Mouse (Mus musculus) heart, embryonic 15.5 days (tissue): ENCODE measurements around the gene Bag3. TPM values are rescaled to one million over a fixed set of nuclear protein-coding genes. Genes with fewer than 3 reads are reported as not detected.

Source experiments
- ATAC-seq: fragments of 200-750 bp; cut with Nextera tagmentation; replicated peaks from 2 replicates; pipeline ENCODE4 v1.8.0; 2017; ENCODE audit warnings: low read depth, moderate TSS enrichment; ENCODE audit not compliant: insufficient number of reproducible peaks, insufficient read depth, low FRiP score
- H3K27ac ChIP-seq: fragments of 300-500 bp; sonication (generic); 2 replicates; pipeline ENCODE4 v1.5.1; 2015; ENCODE audit warnings: mild to moderate bottlenecking, inconsistent platforms
- H3K27me3 ChIP-seq: fragments of 300-500 bp; sonication (generic); 2 replicates; pipeline ENCODE4 v1.6.1; 2015; ENCODE audit warnings: inconsistent platforms
- H3K36me3 ChIP-seq: fragments of 300-500 bp; sonication (generic); 2 replicates; pipeline ENCODE4 v1.6.1; 2015; ENCODE audit warnings: mild to moderate bottlenecking, inconsistent platforms
- H3K4me1 ChIP-seq: fragments of 300-500 bp; sonication (generic); replicated peaks from 2 replicates; pipeline ENCODE4 v1.6.1; 2015; ENCODE audit warnings: inconsistent platforms
- H3K4me2 ChIP-seq: fragments of 300-500 bp; sonication (generic); 2 replicates; pipeline ENCODE4 v1.6.1; 2015; ENCODE audit warnings: inconsistent platforms, mild to moderate bottlenecking, moderate library complexity
- H3K4me3 ChIP-seq: fragments of 300-500 bp; sonication (generic); 2 replicates; pipeline ENCODE4 v1.5.1; 2015; ENCODE audit warnings: mild to moderate bottlenecking, inconsistent platforms
- H3K9ac ChIP-seq: fragments of 300-500 bp; sonication (generic); 2 replicates; pipeline ENCODE4 v1.6.1; 2015; ENCODE audit warnings: mild to moderate bottlenecking, inconsistent platforms
- H3K9me3 ChIP-seq: fragments of 300-500 bp; sonication (generic); replicated peaks from 2 replicates; pipeline ENCODE4 v1.6.1; 2016; ENCODE audit warnings: inconsistent platforms
- WGBS: fragments of 180-500 bp; shearing (Covaris S2); methylation state at CpG from one replicate; pipeline ENCODE4 v1.1.7; 2015; ENCODE audit warnings: mixed read lengths; 5-methylcytosine and 5-hydroxymethylcytosine counted together
- polyA plus RNA-seq: library from polyadenylated mRNA; unstranded; fragments of >200 nt; fragmentation: Nextera tagmentation; extraction: Ambion mirVana; gene quantifications from 2 replicates; pipeline ENCODE4 v1.2.1, GENCODE M21; 2015

Gene Bag3
- polyA plus RNA-seq = 26.1 and 29.0 TPM in 2 replicates

DNA sequence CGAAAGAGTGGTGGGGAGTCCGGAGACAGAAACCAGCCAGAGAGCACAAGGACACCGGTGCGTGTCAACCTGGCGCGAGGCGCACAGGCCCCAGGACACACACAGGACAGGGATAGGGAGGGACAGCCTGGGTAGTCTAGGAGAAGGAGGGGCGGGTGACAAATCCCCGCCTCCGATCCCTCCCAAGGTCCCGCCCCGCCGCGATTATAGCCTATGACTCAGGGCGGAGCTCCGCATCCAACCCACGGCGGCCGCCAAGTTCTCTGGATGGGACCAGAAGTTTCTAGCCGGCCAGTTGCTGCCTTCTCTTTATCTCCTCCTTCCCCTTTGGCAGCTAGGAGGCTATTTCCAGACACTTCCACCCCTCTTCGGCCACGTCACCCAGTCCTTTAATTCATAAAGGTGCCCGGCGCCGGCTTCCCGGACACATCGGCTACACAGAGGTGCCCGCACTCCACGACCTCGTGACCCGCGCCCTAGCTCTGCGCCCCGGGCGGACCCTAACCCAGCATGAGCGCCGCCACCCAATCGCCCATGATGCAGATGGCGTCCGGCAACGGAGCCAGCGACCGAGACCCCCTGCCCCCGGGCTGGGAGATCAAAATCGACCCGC lies at the start of gene Bag3:
TSS of gene Bag3 (plus strand) at position 268 of the 613 bp plus-strand sequence.
- Histone ChIP-seq H3K9ac (peak within 1 kb of the TSS; percentile 97), H3K27me3 (no peaks in the 10 kb centered on the region), H3K4me1 (peaks cover 41% of the 10 kb centered on the region), H3K27ac (peak within 1 kb of the TSS; percentile 99), H3K9me3 (no peaks in the 10 kb centered on the region), H3K4me2 (peak within 1 kb of the TSS; percentile 84), H3K36me3 (no peaks in the 10 kb centered on the region), H3K4me3 (peak within 1 kb of the TSS; percentile 81)
- ATAC-seq = peak; percentile 96
- under 1% methylated on average over 44 of the region's 46 CpGs for WGBS

DNA sequence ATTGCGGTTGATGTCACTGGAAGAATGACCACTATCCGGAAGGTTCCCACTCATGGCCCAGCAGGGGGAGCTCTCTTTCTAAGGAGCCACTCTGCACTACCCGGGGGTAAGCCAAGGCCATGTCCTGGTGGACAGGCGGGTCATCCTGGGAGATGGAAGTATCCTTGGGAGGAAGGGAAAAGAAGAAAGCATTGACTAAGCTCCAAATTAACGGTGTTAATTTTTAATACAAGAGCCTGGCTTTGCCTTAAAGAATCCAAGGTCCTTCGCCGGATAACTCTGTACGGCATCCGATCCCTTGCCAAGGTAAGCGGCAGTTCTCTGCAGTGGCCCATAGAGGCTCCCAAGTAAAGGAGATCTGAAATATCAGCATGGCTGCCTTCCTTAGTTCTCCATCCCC lies 49.1 kb upstream of the Bag3 start:
- Histone ChIP-seq H3K9me3 (no peaks in the 10 kb centered on the region), H3K27ac (no peak overlapping the region), H3K4me1 (no peaks in the 10 kb centered on the region), H3K4me2 (peak overlapping the region; percentile 51), H3K4me3 (peak overlapping the region; percentile 27; the same call in 1 of the 2 replicates), H3K36me3 (no peaks in the 10 kb centered on the region), H3K27me3 (no peaks in the 10 kb centered on the region), H3K9ac (no peak overlapping the region)
- WGBS = 36% methylated on average over 10 of the region's 10 CpGs
- ATAC-seq = peak; percentile 67; the same call in 1 of the 2 replicates

DNA sequence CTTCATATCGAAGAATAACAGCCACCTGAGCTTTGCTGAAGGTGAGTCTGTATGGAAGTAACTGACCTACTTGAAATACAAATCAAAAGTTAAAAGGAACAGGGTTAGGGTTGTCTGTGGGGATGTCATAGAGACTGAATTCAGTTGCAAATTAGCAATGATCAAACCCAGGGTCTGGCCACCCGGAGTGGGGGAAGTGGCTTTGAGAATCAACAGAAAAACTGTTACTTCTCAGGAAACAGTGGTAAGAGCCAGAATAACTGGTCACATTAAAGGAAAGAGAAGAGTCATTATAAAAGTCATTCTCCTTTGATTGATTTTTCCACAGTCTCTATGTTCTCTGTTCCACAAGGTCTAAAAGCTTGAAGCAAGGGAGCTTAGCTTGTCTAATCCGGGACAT lies 34.4 kb upstream of the Bag3 start:
- H3K9me3 ChIP-seq = peaks cover 9% of the 10 kb centered on the region; the same call in 1 of the 2 replicates
- H3K27ac ChIP-seq = no peak overlapping the region
- H3K4me1 ChIP-seq = no peaks in the 10 kb centered on the region
- no peaks in the 10 kb centered on the region for H3K27me3 ChIP-seq
- no peak overlapping the region for H3K4me3 ChIP-seq
- H3K36me3 ChIP-seq = no peaks in the 10 kb centered on the region
- H3K9ac ChIP-seq = no peak overlapping the region
- 94% methylated on average over 3 of the region's 3 CpGs for WGBS
- no peak overlapping the region for H3K4me2 ChIP-seq
- ATAC-seq = no peak

DNA sequence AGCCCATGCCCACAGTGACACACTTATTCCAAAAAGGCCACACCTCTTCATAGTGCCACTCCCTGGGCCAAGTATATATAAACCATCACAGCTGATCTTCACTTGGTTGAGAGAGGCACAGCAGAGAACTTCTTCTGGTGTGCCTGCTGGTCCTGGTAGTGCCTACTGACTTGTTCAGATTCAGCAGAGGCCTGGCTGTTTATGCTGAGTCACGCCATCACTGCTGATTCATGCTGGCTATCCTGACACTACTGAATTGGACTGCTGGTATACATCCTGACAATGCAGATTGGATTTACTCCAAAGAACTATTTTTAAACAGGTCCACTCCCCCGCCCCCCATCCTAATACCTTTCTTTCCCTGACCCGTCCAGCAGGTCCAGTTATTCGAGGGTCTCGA lies 28.9 kb upstream of the Bag3 start:
- WGBS = 84% methylated on average over 5 of the region's 5 CpGs
- Histone ChIP-seq H3K4me3 (no peak overlapping the region), H3K4me1 (no peaks in the 10 kb centered on the region), H3K27ac (no peak overlapping the region), H3K9ac (no peak overlapping the region), H3K4me2 (no peak overlapping the region), H3K27me3 (no peaks in the 10 kb centered on the region), H3K36me3 (no peaks in the 10 kb centered on the region), H3K9me3 (no peaks in the 10 kb centered on the region)
- ATAC-seq = no peak; the same call in 1 of the 2 replicates

DNA sequence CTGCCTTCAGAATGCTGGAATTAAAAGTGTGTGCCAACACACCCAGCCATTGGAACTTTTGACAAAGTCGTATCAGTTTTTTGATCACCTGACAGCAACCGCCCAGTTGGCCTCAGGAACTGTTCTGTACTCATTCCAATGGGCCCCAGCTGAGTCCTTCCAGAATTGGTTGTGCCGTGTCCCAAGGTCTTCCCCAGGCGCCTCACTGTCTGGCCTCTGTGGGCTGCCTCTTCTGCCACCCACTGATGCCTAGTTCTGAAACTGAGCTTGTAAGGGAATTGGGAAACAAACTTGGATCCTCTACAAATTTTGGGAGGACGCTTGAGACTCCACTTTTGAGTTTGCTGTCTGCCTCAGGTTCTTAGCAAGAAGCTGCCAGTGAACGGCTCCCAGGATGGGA lies 23.6 kb upstream of the Bag3 start:
- Histone ChIP-seq H3K9ac (no peak overlapping the region), H3K36me3 (no peaks in the 10 kb centered on the region), H3K27ac (peak overlapping the region; percentile 6; the same call in 1 of the 2 replicates), H3K27me3 (no peaks in the 10 kb centered on the region), H3K4me1 (peaks cover 9% of the 10 kb centered on the region), H3K4me3 (no peak overlapping the region), H3K4me2 (no peak overlapping the region), H3K9me3 (no peaks in the 10 kb centered on the region)
- no peak for ATAC-seq
- 55% methylated on average over 6 of the region's 6 CpGs for WGBS

DNA sequence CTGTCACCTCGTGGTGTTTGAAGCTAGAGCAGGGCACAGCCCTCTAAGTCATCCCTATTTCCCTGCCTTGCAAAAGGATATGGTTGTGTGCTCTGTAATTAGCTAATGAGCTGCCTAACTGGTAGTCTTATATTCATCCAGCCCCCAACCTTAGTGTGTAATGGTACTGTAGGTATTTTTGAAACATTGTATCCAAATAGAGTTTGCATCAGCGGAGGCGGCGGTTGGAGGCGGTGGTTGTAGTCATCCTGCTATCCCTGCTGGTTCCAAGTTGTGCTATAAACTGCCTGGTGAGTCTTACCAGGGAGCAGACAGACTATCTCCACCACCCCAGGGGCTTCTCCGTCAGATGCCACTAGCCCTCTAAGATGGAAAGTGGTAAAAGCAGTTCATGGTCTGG lies 19.3 kb upstream of the Bag3 start:
- ATAC-seq = no peak
- Histone ChIP-seq H3K27me3 (no peaks in the 10 kb centered on the region), H3K36me3 (no peaks in the 10 kb centered on the region), H3K9me3 (no peaks in the 10 kb centered on the region), H3K4me2 (no peak overlapping the region), H3K27ac (no peak overlapping the region), H3K4me3 (no peak overlapping the region), H3K4me1 (peaks cover 9% of the 10 kb centered on the region), H3K9ac (no peak overlapping the region)
- 81% methylated on average over 6 of the region's 6 CpGs for WGBS

DNA sequence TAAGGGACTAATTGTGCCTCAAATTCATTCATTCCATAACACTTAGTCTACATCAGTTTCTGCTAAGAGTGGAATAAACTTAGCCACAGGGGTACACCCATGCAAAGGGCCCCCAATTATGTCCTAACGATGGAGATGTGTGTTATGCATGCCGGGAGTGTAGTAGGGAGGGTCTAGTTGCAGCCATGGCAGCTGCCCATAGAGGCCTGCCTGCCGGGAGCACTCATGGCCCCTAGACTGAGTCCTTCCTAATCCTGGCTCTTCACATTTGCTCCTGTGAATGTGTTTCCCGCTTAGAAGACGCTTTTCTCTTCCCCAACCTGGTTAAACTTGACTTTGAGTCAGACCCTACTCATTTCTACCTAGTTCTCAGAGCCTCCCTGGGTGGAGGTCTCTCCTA lies 11.5 kb upstream of the Bag3 start:
- Histone ChIP-seq H3K4me2 (no peak overlapping the region), H3K27me3 (no peaks in the 10 kb centered on the region), H3K27ac (no peak overlapping the region), H3K9ac (no peak overlapping the region), H3K4me1 (peaks cover 6% of the 10 kb centered on the region; the same call in 1 of the 2 replicates), H3K4me3 (no peak overlapping the region), H3K36me3 (no peaks in the 10 kb centered on the region), H3K9me3 (no peaks in the 10 kb centered on the region)
- no peak for ATAC-seq
- WGBS = 82% methylated on average over 5 of the region's 5 CpGs

DNA sequence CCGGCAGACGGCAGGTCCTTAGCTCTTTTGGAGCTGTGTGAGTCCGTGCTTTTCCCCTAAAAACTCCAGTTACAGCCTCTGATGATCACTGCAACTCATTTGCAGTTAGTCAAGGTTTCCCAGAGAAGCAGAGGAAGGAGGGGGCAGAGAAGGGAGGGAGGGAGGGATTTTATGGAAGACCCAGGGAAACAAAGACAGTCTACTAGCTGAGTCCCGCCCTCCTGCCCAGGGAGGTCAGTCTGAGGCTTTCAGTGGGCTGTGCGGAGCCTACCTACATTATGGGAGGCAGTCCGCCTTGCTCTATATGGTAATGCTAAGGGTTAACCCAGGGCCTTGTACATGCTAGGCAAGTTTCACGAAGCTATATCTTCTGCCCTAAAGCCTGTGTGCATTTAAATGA lies 9.9 kb upstream of the Bag3 start:
- ATAC-seq = no peak
- 59% methylated on average over 7 of the region's 7 CpGs for WGBS
- Histone ChIP-seq H3K27me3 (no peaks in the 10 kb centered on the region), H3K4me2 (no peak overlapping the region), H3K4me3 (no peak overlapping the region), H3K9ac (no peak overlapping the region), H3K27ac (no peak overlapping the region), H3K4me1 (peaks cover 6% of the 10 kb centered on the region; the same call in 1 of the 2 replicates), H3K36me3 (no peaks in the 10 kb centered on the region), H3K9me3 (no peaks in the 10 kb centered on the region)

DNA sequence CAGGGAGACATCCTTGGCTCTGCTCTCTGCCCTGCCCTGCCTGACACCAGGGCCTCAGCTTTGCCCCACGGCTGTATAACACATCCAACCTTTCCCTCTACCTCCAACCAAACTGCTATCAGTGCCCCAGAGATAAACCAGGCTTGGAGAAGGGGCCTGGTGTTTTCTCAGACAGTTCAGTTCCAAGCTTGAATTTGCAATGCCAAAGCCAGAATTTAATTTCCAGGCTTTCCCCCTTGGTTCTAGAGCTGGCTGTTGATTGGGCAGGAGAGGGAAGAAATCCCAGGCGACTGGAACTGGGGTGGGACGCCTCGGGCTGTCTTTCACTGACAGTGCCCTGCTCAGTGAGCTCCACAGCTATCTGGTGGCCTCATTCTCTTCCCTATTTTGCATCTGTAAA lies 9.1 kb upstream of the Bag3 start:
- 46% methylated on average over 4 of the region's 4 CpGs for WGBS
- no peaks in the 10 kb centered on the region for H3K9me3 ChIP-seq
- no peak overlapping the region for H3K4me3 ChIP-seq
- H3K9ac ChIP-seq = no peak overlapping the region
- H3K4me1 ChIP-seq = peaks cover 8% of the 10 kb centered on the region
- no peak for ATAC-seq
- H3K27ac ChIP-seq = no peak overlapping the region
- H3K36me3 ChIP-seq = no peaks in the 10 kb centered on the region
- no peak overlapping the region for H3K4me2 ChIP-seq
- no peaks in the 10 kb centered on the region for H3K27me3 ChIP-seq

DNA sequence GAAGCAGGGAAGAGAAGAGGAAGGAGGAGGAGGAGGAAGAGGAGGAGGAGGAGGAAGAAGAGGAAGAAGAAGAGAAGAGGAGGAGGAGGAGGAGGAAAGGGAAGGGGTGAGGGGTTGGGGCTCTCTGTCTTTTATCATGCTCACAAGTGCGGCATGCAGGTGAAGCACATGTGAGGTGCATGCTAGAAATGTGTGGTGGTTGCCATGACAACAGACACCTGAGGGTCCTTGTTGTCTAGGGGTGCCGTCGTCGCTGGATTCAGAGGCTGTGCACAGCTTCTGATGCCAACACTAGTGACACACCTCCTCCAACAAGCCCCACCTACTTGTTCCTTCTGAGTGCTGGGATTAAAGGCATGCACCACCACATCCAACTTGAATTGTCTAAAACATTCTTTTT lies 7.1 kb upstream of the Bag3 start:
- Histone ChIP-seq H3K36me3 (no peaks in the 10 kb centered on the region), H3K27me3 (no peaks in the 10 kb centered on the region), H3K4me2 (no peak overlapping the region), H3K27ac (no peak overlapping the region), H3K4me1 (peaks cover 13% of the 10 kb centered on the region), H3K9me3 (no peaks in the 10 kb centered on the region), H3K9ac (no peak overlapping the region), H3K4me3 (no peak overlapping the region)
- WGBS = 70% methylated on average over 4 of the region's 4 CpGs
- no peak for ATAC-seq

DNA sequence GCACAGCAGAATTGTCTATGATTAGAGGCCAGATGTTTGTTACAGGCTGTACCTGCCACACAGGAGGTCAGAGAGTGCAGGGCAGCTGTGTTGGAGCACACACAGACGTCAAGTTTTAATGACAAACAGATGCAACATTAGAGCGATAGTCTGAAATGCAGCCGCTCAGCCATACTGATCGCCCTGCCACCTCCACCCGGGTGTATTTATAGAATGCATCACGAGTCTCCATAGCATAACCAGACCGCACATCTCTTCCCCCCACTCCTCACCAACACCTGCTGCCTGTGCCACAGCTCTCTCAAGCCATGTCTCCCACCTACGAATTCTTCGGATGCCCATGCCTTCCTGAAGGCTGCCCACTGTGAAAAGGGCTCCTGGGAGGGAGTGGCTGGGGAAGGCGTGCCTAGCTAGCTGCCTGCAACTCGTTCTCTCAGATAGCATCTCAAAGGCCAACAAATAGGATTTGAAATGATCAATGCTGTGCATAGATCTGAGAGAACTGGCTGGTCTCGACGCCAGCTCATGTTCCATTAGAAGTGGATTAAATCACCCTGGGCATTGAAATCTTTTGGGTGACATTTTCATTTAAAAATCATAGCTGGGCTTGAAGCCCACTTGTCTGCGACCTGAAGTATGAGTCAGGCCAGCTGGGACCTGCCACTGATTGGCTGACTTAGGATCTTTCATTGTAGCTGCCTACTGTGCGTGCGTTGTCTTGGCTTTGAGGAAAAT lies 3.9 kb upstream of the Bag3 start:
- H3K4me3 ChIP-seq = no peak overlapping the region
- ATAC-seq = no peak
- H3K9me3 ChIP-seq = no peaks in the 10 kb centered on the region
- H3K27ac ChIP-seq = 0 out of 2 replicates have a peak overlapping the region, but pooled peaks have one; percentile 26
- H3K4me2 ChIP-seq = peak overlapping the region; percentile 48
- H3K27me3 ChIP-seq = no peaks in the 10 kb centered on the region
- 53% methylated on average over 16 of the region's 16 CpGs for WGBS
- no peaks in the 10 kb centered on the region for H3K36me3 ChIP-seq
- peaks cover 15% of the 10 kb centered on the region for H3K4me1 ChIP-seq
- no peak overlapping the region for H3K9ac ChIP-seq
